Mouse (Mus musculus) embryo, embryonic 11 days (tissue): ENCODE measurements around the gene Olfr747.
"Not testable (repeated sequence)": the region's sequence is repeated elsewhere in the genome, so short reads cannot be mapped to it uniquely, and the experiment has no call there.

Source experiments
- DNase-seq: peaks from one replicate; pipeline ENCODE4 v3.0.0-alpha.2; 2015

Gene Olfr747

GRCm38 (mm10) chr14:50693106-50693505 is at the start of gene Olfr747:
Olfr747 (minus strand) TSS chr14:50693206.
- DNase-seq = no peak

GRCm38 (mm10) chr14:50741584-50741983 is 48.6 kb upstream of the Olfr747 start:
- no peak for DNase-seq

- DNase-seq = no peak
These were observed 47.3 kb upstream of the Olfr747 start for GRCm38 (mm10) chr14:50740334-50740733.

GRCm38 (mm10) chr14:50722371-50722770 is 29.4 kb upstream of the Olfr747 start:
- DNase-seq = not testable (repeated sequence)

GRCm38 (mm10) chr14:50719875-50720274 is 26.9 kb upstream of the Olfr747 start:
- DNase-seq = not testable (repeated sequence)

- no peak for DNase-seq
These were observed 14.1 kb upstream of the Olfr747 start, which contains the start of gene Olfr748 for GRCm38 (mm10) chr14:50707073-50707472. Olfr748 (plus strand) TSS chr14:50707373.

GRCm38 (mm10) chr14:50646783-50647182 is 46.2 kb downstream of the Olfr747 start, which contains the start of gene Olfr746:
Olfr746 (plus strand) TSS chr14:50647083.
- no peak for DNase-seq

- no peak for DNase-seq
These were observed 53.9 kb downstream of the Olfr747 start, which contains the start of gene Olfr745 for GRCm38 (mm10) chr14:50639088-50639487. Olfr745 (plus strand) TSS chr14:50639388.
